Mouse (Mus musculus) cerebellum, postnatal 10 days (tissue): ENCODE data around the gene Csnk1g2.
A peak's percentile ranks its signal among the peaks of the same experiment; 100 is the strongest.

ENCODE experiments used
- DNase-seq, 2 experiments: peaks; one replicate each; pipeline ENCODE4 v3.0.0; 2021; ENCODE audit warnings: mixed read lengths in 2 of 2

Csnk1g2 gene

DNA sequence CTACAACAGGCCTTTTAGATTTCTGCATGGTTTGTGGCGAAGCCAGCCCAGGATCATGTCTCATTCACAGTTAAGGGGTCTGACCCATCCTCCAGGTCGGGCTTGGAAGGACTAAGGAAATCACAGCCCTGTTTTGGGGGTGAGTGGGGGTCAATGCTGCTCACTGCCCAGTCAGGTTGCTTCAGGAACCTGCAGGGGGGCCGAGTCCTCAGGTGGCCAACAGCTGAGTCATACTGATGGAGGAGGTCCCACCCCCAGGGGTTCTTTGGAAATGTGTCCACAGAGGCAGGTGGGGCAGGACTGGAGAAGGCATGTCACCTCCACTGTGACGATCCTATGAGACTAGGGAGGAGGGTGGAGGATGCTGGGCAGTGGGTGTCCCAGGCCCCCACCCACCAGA, 42.8 kb downstream of the Csnk1g2 start:
- DNase-seq: peak in 1 of 2 experiments; percentile 51

DNA sequence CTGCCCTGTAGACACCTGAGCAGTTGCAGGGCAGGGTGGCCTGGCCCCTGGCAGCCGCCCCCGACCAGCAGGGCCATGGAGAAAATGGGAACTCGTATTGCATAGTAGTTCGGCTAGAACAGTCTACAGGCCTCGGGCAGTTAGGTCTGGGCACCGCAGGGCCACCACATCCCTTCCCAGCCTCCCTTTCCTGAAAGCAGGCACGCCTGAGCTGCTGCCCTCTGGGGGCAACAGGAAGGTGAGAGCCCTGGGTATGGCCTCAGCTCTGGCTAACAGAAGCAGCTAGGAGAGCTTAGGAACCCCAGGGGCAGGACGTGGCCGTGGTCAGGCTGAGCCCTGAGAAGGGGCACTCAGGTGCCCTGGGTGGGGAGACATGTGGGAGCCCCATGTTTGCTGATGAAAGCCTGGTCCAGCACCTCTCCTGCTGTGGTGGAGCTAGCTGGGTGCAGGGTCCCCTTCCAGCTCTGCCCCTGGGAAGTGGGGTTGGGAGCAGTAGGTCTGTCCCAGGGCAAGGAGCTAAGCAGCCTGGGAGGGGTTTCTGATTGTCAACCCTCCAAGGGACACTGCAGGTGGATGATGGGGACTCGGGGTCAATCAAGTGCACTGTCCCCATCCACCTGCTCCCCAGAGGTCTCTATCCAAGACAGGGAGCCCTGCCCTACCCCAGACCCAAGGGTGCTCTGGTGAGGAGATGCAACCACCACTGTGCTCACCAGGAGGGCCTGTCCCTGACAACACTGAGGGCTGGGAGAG, 43.5 kb downstream of the Csnk1g2 start:
- no peak for DNase-seq

DNA sequence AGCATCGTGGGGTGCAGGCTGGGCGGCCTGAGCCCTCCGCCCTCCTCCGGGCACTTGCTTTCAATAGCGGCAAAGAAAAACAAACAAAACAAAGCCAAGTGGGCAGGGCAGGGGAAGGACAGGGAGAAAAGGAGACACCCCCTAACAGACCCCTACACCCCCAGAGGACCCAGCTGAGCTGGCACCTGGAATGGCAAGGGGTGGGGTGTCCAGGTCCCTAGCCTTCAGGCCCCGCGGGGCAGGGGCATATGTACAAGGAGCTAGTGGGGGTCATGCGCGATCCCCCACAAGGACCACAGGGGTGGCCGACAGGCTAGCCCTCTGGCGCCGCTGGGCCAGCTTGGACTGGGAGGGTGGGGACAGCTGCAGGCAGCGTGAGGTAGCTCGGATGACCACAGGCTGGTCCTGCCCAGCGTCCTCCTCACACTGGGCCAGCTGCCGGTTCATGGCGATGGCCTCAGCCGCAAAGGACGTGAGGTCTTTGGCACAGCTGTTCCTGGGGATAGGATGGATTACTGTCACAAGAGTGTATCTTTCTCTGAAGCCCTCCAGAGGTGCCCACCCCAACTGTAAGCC, 44.3 kb downstream of the Csnk1g2 start:
- no peak for DNase-seq

DNA sequence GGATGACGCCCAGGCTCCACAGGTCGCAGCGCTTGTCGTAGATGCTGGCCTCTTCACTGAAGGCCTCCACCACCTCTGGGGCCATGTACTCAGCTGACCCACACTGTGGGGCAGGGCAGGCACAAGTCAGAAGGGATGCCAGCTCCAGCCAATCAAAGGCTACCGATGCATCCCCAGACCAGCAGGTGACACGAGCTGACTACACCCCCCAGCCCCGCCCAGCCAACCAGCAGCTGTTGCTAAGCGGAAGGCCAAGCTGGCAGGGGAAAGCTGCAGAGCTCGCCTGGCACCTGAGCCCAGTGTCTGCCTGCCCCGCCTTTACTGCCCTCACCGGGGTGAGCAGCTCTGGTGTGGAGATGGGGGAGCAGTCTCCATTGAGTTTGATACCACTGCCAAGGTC, 46.0 kb downstream of the Csnk1g2 start:
- DNase-seq: peak; percentile 82 to 83

DNA sequence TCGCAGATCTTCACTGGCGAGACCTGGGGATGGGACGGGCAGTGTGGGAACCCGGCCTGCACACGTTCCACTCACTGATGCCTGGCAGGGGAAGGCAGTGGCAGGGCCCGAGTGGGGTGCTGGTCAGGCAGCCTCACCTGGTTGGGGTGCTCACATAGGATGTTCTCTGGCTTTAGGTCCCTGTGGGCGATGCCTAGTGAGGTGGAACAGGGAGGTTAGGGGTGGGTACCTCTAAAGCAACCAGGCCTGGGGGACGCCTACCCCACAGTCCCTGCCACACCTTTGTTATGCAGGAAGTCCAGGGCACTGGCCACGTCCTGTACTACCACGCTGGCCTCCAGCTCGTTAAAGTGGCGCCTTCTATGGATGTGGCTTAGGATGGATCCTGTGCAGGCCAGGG, 46.4 kb downstream of the Csnk1g2 start:
- DNase-seq: no peak

DNA sequence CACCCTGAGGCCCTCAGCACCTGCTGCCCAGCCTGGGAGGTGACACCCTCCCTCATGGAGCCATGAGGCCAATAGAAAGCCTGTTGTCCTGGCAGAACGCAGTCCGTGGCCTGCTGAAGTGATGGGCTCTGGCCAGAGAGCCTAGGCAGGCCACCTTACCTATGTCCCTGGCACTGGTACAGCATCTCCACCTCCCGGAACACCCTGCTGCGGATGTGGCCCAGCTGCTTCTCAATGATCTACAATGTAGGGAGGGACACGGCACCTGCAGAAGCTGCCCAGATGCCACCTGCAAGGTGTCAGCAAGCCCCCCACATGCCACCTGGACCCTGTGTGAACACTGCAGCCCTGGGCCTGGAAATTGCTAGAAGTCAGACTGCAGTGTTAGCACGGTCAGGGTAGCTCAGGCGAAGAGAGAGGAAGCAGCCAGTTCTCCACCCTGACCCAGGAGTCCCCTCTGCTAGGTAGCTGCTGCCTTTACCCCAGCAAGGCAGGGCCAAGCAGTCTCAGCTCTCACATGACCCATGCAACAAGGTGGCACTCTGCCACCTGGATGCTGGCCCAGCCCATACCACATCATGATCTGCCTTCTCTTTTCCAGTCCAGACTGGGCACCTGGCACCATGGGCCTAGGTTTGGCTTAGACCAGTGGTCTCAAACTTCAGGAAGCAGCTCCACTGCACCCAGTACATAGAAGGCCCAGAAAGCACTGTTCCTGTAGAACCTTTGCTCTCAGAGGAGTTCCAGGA, 47.3 kb downstream of the Csnk1g2 start:
- peak; percentile 93 to 94 for DNase-seq

DNA sequence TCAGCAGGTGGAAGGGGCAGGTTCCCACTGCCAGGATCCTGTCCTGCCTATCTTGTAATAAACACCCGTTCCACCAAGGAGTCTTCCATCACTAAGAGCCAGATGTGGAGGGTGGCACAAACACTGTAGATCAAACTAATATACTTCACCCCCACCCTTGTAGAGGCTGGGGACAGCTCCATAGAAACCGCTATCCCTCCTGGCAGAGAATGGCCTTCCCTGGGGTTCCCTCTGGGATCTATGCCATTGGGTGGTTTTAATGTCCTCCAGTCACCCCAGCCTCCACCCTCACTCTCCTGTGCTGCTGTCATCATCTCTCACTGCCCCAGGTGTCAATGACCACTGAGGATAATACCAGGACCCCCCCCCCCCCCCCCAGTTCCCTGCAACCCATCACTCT, 47.9 kb downstream of the Csnk1g2 start:
- DNase-seq: peak in 1 of 2 experiments; percentile 47

DNA sequence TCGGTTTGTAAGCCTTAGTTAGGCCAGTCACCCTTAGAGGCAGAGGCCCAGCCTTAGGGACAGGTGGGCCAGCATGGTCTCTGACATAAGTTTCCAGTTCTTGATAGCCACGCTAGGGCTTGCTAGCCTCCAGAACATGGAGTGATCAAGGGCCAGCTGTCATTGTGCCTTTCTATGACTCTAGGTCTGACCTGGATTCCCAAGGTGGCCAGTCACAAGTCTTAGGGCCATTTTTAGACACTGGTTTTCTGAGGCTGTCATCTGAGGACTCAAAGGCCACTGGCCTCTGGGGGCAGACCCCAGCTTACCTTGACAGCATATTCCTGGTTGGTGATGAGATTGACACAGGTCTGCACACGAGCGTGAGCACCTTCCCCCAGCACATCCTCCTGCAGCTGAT, 48.6 kb downstream of the Csnk1g2 start:
- DNase-seq: no peak

DNA sequence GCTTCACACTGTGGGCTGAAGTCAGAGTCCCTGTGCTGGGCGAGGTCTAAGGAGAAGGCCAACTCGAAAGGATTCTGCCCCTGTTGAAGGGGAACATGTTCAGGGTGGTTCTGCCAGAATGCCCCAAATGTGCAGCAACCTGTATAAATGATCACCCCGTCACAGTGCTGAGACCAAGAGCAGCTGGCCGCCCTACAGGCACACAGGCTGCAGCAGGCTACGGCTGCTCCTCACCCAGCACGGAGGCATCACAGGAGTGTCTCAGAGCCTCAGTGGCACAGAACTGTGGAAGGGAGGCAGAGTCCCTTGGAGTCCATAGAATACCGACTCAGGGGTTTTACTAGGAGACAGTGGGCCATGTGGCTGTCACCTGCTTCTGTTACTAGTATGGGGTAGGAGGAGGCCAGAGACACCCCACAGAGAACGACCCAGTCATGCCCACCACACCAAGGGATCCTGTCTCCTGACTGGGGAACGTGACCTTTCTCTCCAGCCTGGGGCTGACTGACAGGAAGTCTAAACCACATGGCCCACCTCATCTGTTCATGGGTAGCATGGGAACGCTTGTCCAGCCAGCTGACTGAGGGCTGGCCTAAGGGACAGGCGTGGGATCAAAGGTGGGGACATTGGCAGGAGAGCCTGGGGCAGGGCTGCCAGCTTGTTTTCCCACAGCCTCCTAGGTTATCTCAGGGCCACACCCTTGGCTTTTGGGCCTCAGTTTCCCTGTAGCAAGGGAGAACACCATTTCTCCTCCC, 49.5 kb downstream of the Csnk1g2 start:
- no peak for DNase-seq

DNA sequence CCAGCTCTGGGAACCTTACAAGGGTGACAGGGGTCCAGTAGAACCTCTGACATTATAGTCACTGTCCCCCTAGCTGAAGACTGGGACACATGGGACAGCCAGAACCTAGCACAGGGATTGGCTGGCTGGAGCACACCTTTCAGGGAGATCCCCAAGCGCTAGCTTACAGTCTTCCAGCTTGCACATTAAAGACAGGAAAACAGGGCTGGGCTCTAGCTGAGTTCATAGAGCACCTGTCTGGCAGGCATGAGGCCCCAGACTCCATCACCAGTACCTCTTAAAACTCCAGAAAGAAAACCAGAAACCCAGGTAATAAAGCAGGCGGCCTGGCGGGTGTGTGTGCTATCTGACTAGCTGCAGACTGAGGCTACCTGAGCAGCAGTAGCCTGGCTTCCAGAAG, 51.1 kb downstream of the Csnk1g2 start:
- no peak for DNase-seq

DNA sequence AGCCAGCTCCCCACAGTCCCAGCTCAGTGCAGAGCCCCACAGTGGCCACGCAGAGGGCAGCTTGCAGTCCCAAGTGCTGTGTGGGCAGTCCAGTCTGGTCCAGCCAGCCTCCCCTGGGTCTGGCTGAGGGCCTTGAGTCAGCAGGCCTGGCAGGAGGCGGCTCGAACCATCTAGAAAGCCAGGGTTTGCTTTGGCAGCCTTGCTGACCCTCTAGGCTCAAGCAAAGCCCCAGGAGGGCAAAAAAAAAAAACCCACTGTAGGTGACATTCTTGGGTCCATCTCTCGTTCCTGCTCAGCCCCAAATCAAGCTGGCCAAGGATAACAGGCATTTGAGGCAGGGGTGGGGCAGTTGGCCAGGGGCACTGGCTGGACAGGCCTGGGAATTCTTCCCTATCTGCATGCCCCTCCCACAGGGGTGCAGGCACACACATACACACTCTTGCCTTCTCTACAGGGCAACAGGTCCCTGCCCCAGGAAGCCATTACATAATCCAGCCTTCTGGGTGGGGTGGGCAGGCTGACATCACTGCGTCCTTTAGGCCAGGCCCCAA, 51.6 kb downstream of the Csnk1g2 start:
- peak; percentile 43 to 45 for DNase-seq

DNA sequence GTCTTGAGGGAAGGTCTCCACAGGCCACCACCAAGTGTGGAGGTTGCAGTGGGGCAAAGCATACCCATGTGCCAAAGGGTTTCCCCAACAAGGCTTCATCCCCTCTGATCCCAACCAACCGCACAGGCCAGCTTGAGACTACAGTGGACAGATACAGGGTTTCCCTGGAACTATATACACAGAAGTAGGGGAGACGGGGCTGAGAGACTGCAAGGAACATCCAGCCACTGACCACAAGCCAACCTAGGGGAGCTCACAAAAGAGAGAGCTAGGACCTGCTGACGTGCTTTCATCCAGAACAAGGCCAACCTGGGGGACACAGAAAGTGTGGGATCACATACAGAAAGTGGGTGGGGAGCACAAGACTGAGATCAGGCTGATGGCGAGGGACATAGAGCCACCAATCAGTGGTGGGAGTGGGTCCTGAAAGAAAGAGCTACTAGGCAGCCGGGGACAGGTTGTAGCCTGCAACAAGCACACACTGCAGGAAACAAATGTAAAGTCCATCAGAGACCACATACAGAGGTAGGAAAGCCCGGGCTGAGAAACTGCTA, 52.3 kb downstream of the Csnk1g2 start:
- DNase-seq: no peak

DNA sequence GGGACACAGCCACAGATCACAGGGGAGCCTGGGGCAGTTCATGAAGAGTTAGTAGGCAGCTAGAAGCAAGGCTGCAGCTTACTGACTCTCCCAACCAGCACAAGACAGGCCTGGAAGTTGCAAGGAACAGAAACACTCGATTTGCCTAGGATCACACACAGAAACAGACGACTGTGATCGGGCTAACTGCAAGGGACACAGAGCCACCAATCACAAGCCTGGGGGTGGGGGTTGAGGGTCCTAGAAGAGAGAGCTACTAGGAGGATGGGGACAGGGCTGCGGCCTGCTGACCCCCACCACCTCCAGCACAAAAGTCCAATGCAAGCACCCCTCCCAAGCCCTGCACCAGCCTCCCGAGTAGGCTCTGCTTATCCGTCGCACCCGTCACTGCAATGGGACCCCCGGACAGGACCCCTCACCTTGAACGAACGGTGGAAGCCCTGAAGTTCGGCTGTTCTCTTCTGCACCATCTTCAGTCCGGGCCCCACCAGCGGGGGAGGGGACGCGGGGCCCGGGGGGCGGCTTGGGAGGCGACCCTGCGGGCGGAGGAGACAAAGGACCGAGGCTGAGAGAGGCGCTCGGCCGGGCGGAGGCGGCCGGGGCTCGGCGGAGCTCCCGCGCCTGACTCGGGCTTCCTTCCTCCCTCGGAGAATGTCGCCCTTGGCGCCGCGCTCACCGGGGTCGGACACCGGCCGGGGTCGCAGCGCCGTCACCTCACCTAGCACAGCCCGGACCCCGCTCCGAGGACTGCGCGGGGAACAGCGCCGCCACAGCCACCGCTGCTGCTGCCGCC, 53.0 kb downstream of the Csnk1g2 start:
- DNase-seq: no peak

DNA sequence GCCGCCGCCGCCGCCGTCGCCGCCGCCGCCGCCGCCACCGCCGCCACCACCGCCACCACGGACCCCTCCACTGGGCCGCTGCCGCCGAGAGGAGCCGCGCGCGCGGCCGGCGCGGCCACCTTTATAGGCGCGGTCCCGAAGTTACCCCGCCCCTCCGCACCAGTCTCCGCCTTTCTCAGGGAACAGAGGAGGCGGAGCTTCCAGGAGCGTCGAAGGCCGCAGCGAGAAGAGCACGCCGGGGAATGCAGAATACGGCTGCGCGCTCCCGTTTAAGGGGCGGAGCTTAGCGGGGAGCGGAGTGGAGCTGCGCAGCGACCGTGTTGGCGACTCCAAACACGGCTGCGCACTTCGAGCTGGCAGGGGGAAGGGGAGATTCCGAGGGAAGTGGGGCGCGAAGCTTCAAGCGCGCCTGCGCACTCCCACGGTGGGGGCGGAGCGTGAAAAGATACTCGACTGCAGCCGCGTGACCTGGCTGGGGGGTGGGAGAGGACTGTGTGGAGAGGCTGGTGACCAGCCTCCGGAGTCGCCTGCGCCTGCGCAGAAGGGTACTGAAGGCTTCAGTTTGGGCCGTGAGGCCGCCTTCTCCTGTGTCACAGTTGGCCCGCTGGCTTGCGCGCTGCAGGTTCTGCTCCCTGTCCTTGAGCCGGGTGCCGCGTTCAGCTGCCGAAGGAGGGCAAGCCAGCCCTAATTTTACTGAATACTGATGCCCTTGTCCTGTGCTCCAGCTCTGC, 53.7 kb downstream of the Csnk1g2 start:
- peak; percentile 100 for DNase-seq

DNA sequence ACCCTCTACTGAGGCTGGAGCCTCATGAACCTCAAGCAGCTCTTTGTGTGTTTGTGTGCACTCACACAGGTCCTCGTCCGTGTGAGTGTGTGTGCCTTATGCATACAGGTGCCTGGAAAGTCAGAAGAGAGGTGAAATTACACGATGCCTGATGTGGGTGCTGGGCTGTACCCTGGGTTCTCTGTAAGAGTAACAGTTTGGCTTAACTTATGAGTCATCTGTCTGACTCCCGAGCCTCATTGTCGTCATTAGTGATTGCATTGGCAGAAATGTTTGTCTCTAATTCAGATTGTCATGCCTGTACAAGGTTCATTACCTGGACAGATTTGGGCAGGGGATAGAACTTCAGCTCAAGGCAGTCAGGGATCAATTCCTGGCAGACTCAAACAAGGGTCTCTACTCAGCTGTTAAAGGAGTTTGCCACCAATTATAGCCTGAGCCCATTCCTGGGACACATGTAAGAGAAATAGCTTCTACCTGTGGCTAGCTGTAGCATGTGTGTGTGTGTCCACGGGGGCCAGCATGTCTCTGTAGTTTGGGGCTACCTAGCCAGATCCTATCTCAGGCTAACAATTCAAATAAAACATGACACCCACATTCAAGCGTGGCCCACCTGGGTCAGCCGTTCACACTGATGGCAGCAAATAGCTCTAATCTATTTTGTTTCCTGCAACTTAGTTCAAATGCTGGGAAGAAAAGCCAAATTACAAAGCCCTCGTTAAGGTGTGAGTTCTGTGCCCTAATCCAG, 54.7 kb downstream of the Csnk1g2 start:
- DNase-seq: peak in 1 of 2 experiments; percentile 10

DNA sequence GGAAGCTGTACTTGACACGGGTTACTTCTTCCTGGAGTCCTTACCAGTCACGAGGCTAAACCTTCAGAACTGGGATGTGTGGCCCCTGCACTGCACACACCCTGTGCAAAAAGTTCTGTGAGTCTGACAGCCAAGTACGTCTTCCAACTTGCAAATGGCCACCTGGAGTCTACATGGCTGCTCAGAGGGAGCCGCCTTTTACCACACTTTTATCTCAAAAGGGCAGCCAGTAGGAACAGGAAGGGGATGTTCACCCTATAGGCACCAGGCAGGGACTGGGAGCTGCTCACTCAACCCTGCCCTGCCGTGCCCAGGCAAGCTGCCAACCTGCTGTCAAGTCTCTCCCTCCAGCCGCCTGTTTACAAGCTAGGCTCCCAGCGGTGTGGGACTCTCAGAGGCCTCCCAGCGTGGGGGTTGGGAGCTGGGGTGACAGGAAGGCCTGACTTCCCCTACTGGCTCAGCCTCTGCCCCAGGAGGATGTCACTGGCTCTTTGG, 55.4 kb downstream of the Csnk1g2 start, which contains the start of gene Mknk2:
Mknk2 (minus strand) TSS at position 171 of the 495 bp plus-strand sequence.
- peak; percentile 96 for DNase-seq

DNA sequence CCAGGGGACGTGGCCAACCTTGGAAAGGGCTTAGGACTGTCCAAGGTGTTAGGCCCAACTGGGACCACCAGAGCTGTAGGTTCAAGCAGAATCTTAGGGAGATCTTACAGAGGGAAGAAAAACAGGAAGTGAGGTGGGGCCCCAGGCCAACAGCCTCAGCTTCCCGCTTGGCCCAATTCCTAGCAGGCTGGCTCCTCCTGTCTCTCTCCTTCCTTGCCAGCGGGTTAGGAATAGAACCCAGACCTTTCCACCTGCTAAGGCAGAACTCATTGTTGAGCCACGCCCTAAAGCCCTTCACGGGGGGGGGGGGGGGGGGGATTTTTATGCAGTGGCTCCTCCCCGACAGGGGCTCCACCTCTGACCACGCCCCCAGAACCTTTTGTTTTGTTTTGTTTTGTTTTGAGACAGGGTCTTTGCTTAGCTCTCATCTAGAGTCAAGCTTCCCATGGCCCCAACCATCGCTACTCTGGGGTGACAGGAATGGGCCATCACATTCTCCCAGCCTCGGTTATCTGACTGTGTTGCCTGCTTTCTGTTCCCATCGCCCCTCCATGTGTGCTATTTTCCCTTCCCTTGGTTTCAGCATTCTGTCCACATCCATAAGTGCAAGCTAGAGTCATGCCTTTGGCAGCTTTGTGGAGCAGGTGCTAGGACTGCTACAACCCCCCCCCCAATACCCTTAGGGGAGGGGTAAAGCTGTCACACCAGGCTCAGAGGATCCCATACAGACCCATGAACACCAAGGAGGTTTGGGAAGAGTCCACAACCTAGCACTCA, 56.2 kb downstream of the Csnk1g2 start:
- peak; percentile 68 to 72 for DNase-seq

DNA sequence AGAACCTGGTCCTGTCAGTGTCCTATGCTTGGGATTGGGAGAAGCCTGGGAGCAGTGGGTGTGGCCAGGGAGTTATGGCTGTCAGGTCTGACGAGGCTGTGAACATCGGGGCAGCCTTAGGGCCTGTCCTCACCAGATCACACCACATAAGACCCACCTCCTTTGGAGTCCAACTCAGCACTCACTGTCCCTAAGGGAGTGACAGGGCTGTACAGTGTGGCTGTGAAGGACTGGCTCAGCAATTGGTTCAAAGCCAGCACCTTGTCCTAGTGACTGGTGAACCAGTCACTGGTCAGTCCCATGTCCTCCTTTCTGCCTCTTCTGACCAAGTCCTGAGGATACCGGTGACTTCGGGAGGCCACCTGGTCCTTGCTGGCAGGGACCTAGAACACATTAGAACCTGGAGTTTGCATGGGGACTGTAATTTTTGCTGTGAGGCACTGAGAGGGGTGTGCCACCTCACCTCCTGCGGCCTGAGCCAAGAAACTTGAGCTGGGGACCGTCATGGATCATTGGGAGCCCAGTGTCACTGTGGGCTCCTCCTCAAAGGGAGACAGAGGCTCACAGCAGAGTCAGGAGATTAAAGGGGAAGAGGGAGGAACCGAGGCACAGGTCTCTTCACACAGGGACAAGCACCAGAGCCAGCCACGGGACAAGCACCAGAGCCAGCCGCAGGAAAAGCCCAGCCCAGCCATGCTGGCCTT, 57.1 kb downstream of the Csnk1g2 start:
- no peak for DNase-seq
